Mouse (Mus musculus): ENCODE results near the gene Slc18a2. TPM values are rescaled to one million over a fixed set of nuclear protein-coding genes. Genes with fewer than 3 reads are reported as not detected.

Slc18a2 gene
- polyA plus RNA-seq, 1 experiment from 2014 or later, result 18.5 TPM

DNA sequence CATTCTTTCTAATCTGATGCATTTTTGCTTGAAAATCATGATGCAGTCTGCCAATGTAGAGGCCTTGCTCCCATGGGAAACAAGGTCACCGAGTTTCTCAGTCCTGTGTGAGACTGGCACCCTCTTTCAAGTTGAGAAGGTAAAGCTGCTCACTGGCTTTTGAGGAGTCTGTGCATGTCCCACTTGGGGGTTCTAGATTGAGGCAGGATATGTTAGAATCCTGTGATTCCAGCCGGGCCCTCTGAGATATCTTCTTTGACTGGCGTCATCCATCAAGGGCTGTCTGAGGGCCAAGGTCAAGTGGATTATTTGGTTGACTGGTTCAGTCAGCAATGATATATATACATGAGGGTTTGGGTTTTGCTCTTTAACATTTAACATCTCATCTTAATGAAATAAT is 21.3 kb downstream of the Slc18a2 start:
- Histone ChIP-seq H3K27ac (replicated peaks) (no peak overlapping the region), H3K4me1 (replicated peaks) (no peaks in the 10 kb centered on the region), H3K27me3 (no peaks in the 10 kb centered on the region), H3K9me3 (no peaks in the 10 kb centered on the region), H3K9ac (no peak overlapping the region), H3K4me2 (no peak overlapping the region), H3K4me3 (no peak overlapping the region), H3K36me3 (no peaks in the 10 kb centered on the region)
- 87% methylated on average over 3 of the region's 3 CpGs for WGBS
- no peak for ATAC-seq (ENCODE audit: low FRiP score, low read depth)

DNA sequence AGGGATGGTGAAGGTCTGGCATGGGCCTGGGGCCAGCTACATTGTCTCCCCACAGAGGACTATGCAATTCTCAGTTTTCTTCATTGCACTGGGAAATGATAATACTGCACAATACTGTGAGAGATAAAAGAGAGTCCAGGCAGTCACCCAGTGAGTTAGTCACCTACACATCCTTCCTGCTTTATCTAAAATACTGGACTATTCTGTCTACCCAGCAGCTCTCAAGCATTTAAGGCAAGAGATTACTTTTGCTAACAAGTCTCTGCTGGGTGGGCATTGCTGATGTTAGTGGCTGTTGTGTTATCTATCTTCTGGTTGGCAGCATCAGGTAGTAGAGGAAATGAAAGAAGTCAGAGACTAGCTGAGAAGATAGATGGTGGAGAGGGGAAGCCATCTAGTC is 28.3 kb downstream of the Slc18a2 start:
- H3K4me2 ChIP-seq, result no peak overlapping the region
- H3K27ac ChIP-seq (replicated peaks), result no peak overlapping the region
- H3K4me1 ChIP-seq (replicated peaks), result no peaks in the 10 kb centered on the region
- H3K27me3 ChIP-seq, result no peaks in the 10 kb centered on the region
- ATAC-seq (ENCODE audit: low FRiP score, low read depth), result no peak
- no peak overlapping the region for H3K4me3 ChIP-seq
- H3K9ac ChIP-seq, result no peak overlapping the region
- H3K9me3 ChIP-seq, result no peaks in the 10 kb centered on the region
- H3K36me3 ChIP-seq, result no peaks in the 10 kb centered on the region

DNA sequence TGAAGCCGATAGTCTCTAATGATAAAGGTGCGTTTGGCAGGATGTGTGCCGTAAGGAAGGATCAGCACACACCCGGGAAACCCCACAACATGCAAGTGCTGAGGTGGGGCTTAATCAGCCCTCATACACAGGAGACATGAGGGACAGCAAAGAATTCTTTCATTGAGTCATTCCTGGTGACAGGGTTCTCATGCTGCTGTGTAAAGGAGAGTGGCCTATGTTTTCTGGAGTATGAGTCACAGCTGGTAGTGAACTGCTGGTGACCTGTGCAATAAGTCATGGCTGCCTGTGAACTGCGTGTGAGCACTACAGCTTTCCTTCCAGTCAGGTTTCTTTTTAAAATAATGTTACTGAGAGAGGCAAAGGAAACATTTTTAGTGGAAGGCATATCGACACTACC is 29.1 kb downstream of the Slc18a2 start:
- H3K4me1 ChIP-seq (replicated peaks), result no peaks in the 10 kb centered on the region
- 72% methylated on average over 6 of the region's 6 CpGs for WGBS
- no peaks in the 10 kb centered on the region for H3K36me3 ChIP-seq
- H3K4me2 ChIP-seq, result no peak overlapping the region
- no peaks in the 10 kb centered on the region for H3K27me3 ChIP-seq
- no peak overlapping the region for H3K27ac ChIP-seq (replicated peaks)
- H3K9ac ChIP-seq, result no peak overlapping the region
- ATAC-seq (ENCODE audit: low FRiP score, low read depth), result no peak
- H3K9me3 ChIP-seq, result no peaks in the 10 kb centered on the region
- no peak overlapping the region for H3K4me3 ChIP-seq

DNA sequence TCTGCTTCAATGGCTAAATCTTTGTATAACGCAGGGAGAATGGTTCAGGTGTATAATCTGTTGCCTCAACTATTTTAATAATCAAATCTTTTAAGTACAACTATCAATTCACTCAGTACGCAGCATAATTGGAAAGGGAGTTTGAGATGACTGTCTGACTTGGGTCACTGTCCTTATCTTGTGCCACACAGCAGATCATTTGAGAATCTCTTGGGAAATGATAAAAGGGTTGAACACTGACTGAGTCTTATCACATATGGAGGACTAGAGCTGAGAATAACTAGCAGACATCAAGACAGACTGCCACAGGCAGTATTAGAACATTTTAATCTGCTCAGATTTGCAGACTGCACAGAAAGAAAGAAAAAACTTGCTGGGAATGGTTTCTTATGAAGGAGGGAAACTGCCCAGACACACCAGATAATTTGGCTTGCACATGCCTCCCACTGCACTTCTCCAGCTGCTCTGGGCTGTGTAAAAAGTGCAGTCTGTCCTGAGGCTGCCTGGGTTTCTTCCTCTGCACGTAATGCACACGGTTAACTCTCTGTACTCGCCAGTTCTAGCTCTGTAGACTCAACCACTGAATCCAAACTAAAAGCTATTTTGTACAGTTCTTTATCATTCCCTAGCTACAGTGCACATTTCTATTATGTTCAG is 31.6 kb downstream of the Slc18a2 start:
- Histone ChIP-seq H3K27ac (replicated peaks) (no peak overlapping the region), H3K27me3 (no peaks in the 10 kb centered on the region), H3K9ac (no peak overlapping the region), H3K36me3 (no peaks in the 10 kb centered on the region), H3K4me1 (replicated peaks) (no peaks in the 10 kb centered on the region), H3K4me2 (no peak overlapping the region), H3K9me3 (no peaks in the 10 kb centered on the region), H3K4me3 (no peak overlapping the region)
- WGBS, result 85% methylated on average over 5 of the region's 5 CpGs
- no peak for ATAC-seq (ENCODE audit: low FRiP score, low read depth)

DNA sequence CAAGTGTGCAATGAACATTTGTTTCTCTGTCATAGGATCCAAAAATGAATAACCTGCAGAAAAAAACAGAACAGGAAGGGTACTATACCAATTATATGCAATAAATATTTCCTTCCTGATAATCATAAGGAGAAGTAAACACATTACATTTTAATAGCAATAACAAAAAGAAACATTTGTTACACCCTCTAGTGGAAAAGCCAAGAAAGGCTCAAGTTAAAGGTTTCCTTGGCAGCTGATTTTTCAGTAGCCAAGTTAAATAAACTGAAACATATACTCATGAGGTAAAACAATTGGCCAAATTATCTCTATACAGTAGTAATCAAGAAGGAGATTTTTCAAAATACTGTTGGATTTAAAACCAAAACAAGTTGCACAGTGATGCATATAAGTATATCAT is 54.6 kb downstream of the Slc18a2 start:
- H3K4me3 ChIP-seq, result no peak overlapping the region
- H3K4me1 ChIP-seq (replicated peaks), result no peaks in the 10 kb centered on the region
- H3K9ac ChIP-seq, result no peak overlapping the region
- ATAC-seq (ENCODE audit: low FRiP score, low read depth), result no peak
- H3K4me2 ChIP-seq, result no peak overlapping the region
- H3K27me3 ChIP-seq, result no peaks in the 10 kb centered on the region
- H3K27ac ChIP-seq (replicated peaks), result no peak overlapping the region
- H3K36me3 ChIP-seq, result 0 out of 2 replicates have a peak, but pooled peaks cover 3% of the 10 kb centered on the region
- no peaks in the 10 kb centered on the region for H3K9me3 ChIP-seq

DNA sequence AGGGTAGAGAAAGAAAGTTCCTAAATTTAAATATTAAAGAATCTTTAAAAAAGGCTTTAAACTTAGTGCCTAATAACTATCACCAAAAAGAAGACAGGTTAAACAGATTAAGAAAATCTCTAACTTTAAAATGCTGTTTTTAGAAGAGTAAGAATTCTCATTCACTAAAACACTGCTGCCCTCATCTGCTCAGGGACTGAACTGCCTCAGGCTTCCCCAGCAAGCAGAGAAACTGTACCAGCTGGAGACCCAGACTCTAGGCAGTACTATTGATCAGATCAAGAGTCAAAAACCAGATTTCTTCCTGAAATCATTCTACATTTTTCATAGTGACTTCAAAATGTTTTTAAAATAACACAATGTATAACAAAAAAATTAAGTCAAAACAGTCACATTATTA is 55.9 kb downstream of the Slc18a2 start:
- Histone ChIP-seq H3K9me3 (no peaks in the 10 kb centered on the region), H3K4me3 (no peak overlapping the region), H3K4me1 (replicated peaks) (no peaks in the 10 kb centered on the region), H3K4me2 (no peak overlapping the region), H3K27ac (replicated peaks) (no peak overlapping the region), H3K27me3 (no peaks in the 10 kb centered on the region), H3K36me3 (0 out of 2 replicates have a peak, but pooled peaks cover 3% of the 10 kb centered on the region), H3K9ac (no peak overlapping the region)
- no peak for ATAC-seq (ENCODE audit: low FRiP score, low read depth)

DNA sequence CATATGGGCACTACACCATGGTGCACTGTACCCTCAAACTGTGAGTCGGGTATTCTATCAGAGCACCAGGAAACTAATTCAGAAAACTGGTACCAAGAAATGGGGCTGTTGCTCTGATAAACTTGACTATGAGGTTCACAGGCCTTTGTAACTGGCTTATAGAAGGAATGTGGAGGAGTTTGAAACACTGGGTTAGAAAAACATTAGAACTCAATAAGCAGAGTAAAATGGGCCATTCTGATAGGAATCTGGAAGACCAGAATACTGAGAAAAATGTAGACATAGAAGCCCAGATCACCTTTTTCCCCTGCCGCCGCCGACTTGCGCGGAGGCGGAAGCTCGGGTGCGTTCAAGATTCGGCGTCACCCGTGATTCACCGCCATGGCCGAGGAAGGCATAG is 61.3 kb downstream of the Slc18a2 start, which contains the start of gene Rps12-ps3:
Gene Rps12-ps3, plus strand, starts transcription at position 301 of the 400 bp plus-strand sequence.
- Histone ChIP-seq H3K4me1 (replicated peaks) (no peaks in the 10 kb centered on the region), H3K27me3 (no peaks in the 10 kb centered on the region), H3K4me2 (no peak within 1 kb of the TSS), H3K36me3 (0 out of 2 replicates have a peak, but pooled peaks cover 3% of the 10 kb centered on the region), H3K4me3 (no peak within 1 kb of the TSS), H3K27ac (replicated peaks) (no peak within 1 kb of the TSS), H3K9me3 (no peaks in the 10 kb centered on the region), H3K9ac (no peak within 1 kb of the TSS)
- 99% methylated on average over 14 of the region's 14 CpGs for WGBS
- no peak for ATAC-seq (ENCODE audit: low FRiP score, low read depth)

DNA sequence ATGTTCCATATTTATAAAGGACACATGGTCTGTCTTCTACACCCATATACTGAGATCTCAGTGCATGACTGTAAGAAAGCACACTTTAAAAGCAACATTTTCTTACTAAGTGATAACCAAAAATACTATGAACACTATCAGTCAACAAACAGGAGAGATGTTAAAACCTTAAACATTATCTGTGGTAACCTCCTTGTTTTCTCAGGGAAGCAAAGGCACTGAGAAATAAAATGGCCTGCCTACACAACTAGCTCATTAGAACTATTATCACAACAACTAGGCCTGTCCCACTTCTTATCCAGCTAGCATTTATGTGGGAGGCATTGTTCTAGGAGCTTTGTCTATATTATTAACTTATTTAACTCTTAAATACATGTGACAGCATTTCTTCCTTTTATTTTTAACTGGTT is 70.1 kb downstream of the Slc18a2 start:
- ATAC-seq (ENCODE audit: low FRiP score, low read depth), result no peak
- H3K27ac ChIP-seq (replicated peaks), result no peak overlapping the region
- H3K9me3 ChIP-seq, result no peaks in the 10 kb centered on the region; the same call in 1 of the 2 replicates
- no peak overlapping the region for H3K4me2 ChIP-seq
- no peaks in the 10 kb centered on the region for H3K4me1 ChIP-seq (replicated peaks)
- no peak overlapping the region for H3K9ac ChIP-seq
- no peaks in the 10 kb centered on the region for H3K36me3 ChIP-seq
- H3K27me3 ChIP-seq, result no peaks in the 10 kb centered on the region
- H3K4me3 ChIP-seq, result no peak overlapping the region

DNA sequence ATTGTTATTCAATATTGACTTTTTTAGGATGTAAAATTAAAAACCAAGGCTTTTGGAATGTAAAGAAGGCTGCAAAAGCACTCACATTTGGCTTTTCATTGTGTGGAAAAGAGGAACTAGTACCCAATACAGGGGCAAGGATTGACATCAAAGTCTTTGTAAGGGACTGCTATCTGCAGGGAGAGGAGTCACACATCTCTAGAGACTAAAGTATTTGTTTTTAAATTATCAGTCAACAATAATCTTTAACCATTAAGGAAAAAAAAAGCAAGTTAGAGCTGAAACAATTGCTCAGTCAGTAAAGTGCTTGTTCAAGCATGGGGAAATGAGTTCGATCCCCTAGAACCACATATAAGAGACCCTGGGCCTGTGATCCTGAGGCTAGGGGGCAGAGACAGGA is 76.0 kb downstream of the Slc18a2 start:
- WGBS, result 96% methylated on average over 1 of the region's 1 CpGs

DNA sequence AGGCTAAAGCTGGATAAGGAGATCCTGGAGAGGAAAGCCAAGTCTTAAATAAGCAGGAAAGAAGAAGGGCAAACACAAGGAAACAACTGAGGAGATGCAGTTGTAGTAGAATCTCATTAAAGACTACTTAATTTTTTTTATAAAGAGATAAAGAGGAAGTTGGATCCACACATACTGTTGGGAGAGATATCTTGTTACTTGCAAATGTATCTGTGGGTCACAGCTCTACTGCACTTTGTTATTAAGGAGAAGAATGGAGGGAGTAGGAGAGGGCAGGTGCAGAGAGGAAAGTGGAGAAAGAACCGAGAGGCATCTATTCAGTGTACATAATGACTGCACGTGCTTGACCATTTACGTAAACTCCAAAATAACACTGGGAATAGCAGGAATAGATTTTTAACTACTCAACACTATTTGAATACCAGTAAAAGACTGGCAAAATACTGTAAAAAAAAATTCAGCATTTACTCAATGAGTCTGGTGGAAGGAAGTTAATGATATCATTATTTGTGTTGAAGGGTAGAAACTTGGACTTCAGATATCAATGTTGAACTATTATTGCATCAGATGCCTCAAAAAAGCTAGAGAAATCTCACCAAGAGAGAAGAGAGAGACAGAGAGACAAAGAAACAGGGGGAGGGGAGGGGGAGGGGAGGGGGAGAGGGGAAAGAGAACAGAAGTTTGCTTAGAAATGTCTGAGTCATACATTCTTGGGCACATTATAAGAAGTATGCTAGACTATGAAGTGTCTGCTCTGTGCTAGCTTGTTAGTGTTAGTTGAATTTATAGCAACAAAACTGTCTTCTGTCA is 77.4 kb downstream of the Slc18a2 start:
- H3K4me3 ChIP-seq, result no peak overlapping the region
- 83% methylated on average over 3 of the region's 3 CpGs for WGBS

More for the DNA sequence above, 76.0 kb downstream of the Slc18a2 start:
- H3K27ac ChIP-seq (replicated peaks), result no peak overlapping the region
- no peak for ATAC-seq (ENCODE audit: low FRiP score, low read depth)
- H3K36me3 ChIP-seq, result no peaks in the 10 kb centered on the region
- no peaks in the 10 kb centered on the region for H3K27me3 ChIP-seq
- H3K9me3 ChIP-seq, result no peaks in the 10 kb centered on the region; the same call in 1 of the 2 replicates
- no peak overlapping the region for H3K9ac ChIP-seq
- H3K4me3 ChIP-seq, result no peak overlapping the region
- H3K4me1 ChIP-seq (replicated peaks), result peaks cover 9% of the 10 kb centered on the region
- H3K4me2 ChIP-seq, result no peak overlapping the region

DNA sequence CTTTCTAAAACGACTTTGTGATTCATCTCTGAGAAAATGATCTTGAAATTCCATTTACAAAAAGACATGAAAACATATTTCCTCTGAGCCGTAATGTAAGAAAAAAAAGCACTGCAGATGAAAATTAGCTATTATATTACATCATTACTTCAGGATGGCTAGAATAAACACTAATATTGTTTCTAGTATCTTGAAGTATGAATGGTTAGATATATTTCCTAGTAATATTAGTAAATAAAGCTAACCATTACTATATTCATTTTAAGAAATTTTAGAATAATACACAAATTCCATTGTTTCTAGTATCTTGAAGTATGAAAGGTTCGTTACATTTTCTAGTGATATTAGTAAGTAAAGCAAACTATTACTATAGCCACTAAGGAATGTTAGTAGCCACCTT is 79.2 kb downstream of the Slc18a2 start:
- H3K36me3 ChIP-seq, result no peaks in the 10 kb centered on the region
- peaks cover 38% of the 10 kb centered on the region for H3K4me1 ChIP-seq (replicated peaks)
- H3K9me3 ChIP-seq, result no peaks in the 10 kb centered on the region
- no peaks in the 10 kb centered on the region for H3K27me3 ChIP-seq
- 85% methylated on average over 3 of the region's 3 CpGs for WGBS
- H3K4me3 ChIP-seq, result no peak overlapping the region
- no peak overlapping the region for H3K9ac ChIP-seq
- H3K27ac ChIP-seq (replicated peaks), result no peak overlapping the region
- ATAC-seq (ENCODE audit: low FRiP score, low read depth), result no peak
- no peak overlapping the region for H3K4me2 ChIP-seq

More for the DNA sequence above, 77.4 kb downstream of the Slc18a2 start:
- Histone ChIP-seq H3K27ac (replicated peaks) (no peak overlapping the region), H3K27me3 (no peaks in the 10 kb centered on the region), H3K9me3 (no peaks in the 10 kb centered on the region; the same call in 1 of the 2 replicates), H3K36me3 (no peaks in the 10 kb centered on the region), H3K4me1 (replicated peaks) (peaks cover 20% of the 10 kb centered on the region), H3K9ac (no peak overlapping the region), H3K4me2 (no peak overlapping the region)
- no peak for ATAC-seq (ENCODE audit: low FRiP score, low read depth)

DNA sequence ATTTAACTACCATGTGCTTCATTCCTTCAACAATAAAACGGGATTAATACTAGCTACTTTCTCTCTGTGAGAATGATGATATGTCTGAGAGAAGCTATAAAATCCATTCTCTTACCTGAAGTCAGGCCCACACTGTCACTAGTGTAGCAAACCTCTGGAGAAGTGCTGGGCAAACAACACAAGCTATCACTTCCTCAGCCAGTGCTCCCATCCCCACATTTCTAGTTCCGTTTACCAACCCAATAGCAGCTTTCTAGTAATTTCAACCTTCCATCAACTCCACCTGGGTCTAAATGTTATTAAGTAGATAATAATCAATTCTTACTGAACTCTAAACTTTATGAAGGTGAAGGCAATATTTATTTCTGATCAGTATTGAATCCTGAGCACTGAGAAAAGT is 82.3 kb downstream of the Slc18a2 start:
- 35% methylated on average over 2 of the region's 2 CpGs for WGBS
- Histone ChIP-seq H3K4me3 (peak overlapping the region; percentile 91), H3K36me3 (no peaks in the 10 kb centered on the region), H3K9ac (0 out of 2 replicates have a peak overlapping the region, but pooled peaks have one; percentile 25), H3K4me1 (replicated peaks) (peaks cover 41% of the 10 kb centered on the region), H3K9me3 (no peaks in the 10 kb centered on the region), H3K27ac (replicated peaks) (no peak overlapping the region), H3K4me2 (peak overlapping the region; percentile 94), H3K27me3 (no peaks in the 10 kb centered on the region)
- ATAC-seq (ENCODE audit: low FRiP score, low read depth), result no peak

Measured in hindbrain, embryonic 15.5 days (tissue).